Mouse (Mus musculus) hindlimb bud, embryonic 11.5 days (tissue): ENCODE measurements around the gene March9.

Experiments
- DNase-seq: peaks from one replicate; pipeline ENCODE4 v3.0.0-alpha.2; 2012; ENCODE audit warnings: low read depth, low spot score; ENCODE audit errors: extremely low spot score

Gene March9

GRCm38 (mm10) chr10:127040569-127041214 is 19.3 kb downstream of the March9 start:
- no peak for DNase-seq

GRCm38 (mm10) chr10:127037641-127038040 is 22.3 kb downstream of the March9 start:
- no peak for DNase-seq

- DNase-seq = no peak
Observed at GRCm38 (mm10) chr10:127036273-127036672, 23.7 kb downstream of the March9 start.

GRCm38 (mm10) chr10:127033301-127033741 is 26.7 kb downstream of the March9 start:
- no peak for DNase-seq

GRCm38 (mm10) chr10:127030336-127031296 is 29.4 kb downstream of the March9 start, which contains the start of gene Tsfm:
Tsfm (minus strand) TSS chr10:127030840.
- DNase-seq = peak; percentile 77

- no peak for DNase-seq
Observed at GRCm38 (mm10) chr10:127018422-127018821, 41.6 kb downstream of the March9 start.

GRCm38 (mm10) chr10:127017071-127017470 is 42.9 kb downstream of the March9 start:
- no peak for DNase-seq

GRCm38 (mm10) chr10:127016488-127016887 is 43.5 kb downstream of the March9 start:
- DNase-seq = no peak
